Mouse (Mus musculus): ENCODE results near the gene Ppia. TPM values are rescaled to one million over a fixed set of nuclear protein-coding genes. Genes with fewer than 3 reads are reported as not detected.

Ppia gene
- polyA plus RNA-seq, 1 experiment from 2014 or later, result 2,332 TPM

- Histone ChIP-seq H3K4me3 (ENCODE audit: low read depth, low read length) (no peak overlapping the region), H3K36me3 (replicated peaks; ENCODE audit: insufficient read depth, low read length) (peaks cover 13% of the 10 kb centered on the region), H3K27ac (ENCODE audit: low read depth) (no peak overlapping the region), H3K4me1 (ENCODE audit: insufficient read depth) (peaks cover 22% of the 10 kb centered on the region), H3K27me3 (ENCODE audit: insufficient read depth, low read length) (no peaks in the 10 kb centered on the region), H3K9me3 (ENCODE audit: low read length) (no peaks in the 10 kb centered on the region), H3K9ac (replicated peaks) (no peak overlapping the region), H3K4me2 (ENCODE audit: low read depth, low read length) (no peak overlapping the region)
- 66% methylated on average over 8 of the region's 8 CpGs for WGBS (ENCODE audit: insufficient replicate concordance)
- TF ChIP-seq EP300 (IDR thresholded peaks at IDR 0.05; ENCODE audit: low read depth) (no peak), CTCF (IDR thresholded peaks at IDR 0.05; ENCODE audit: low read depth) (no peak)
- DNase-seq (no peak), ATAC-seq (no peak)
Observed at GRCm38 (mm10) chr11:6391516-6392276, 23.5 kb upstream of the Ppia start.

- Histone ChIP-seq H3K4me2 (ENCODE audit: low read depth, low read length) (no peak overlapping the region), H3K27me3 (ENCODE audit: insufficient read depth, low read length) (no peaks in the 10 kb centered on the region), H3K36me3 (replicated peaks; ENCODE audit: insufficient read depth, low read length) (peaks cover 23% of the 10 kb centered on the region), H3K4me1 (ENCODE audit: insufficient read depth) (peaks cover 22% of the 10 kb centered on the region), H3K9ac (replicated peaks) (no peak overlapping the region), H3K27ac (ENCODE audit: low read depth) (no peak overlapping the region), H3K9me3 (ENCODE audit: low read length) (no peaks in the 10 kb centered on the region), H3K4me3 (ENCODE audit: low read depth, low read length) (no peak overlapping the region)
- ATAC-seq (no peak), DNase-seq (no peak)
- WGBS (ENCODE audit: insufficient replicate concordance), result 40% methylated on average over 6 of the region's 6 CpGs
- TF ChIP-seq CTCF (IDR thresholded peaks at IDR 0.05; ENCODE audit: low read depth) (no peak), EP300 (IDR thresholded peaks at IDR 0.05; ENCODE audit: low read depth) (no peak)
Observed at GRCm38 (mm10) chr11:6392857-6393256, 22.4 kb upstream of the Ppia start.

GRCm38 (mm10) chr11:6393866-6394265, 21.4 kb upstream of the Ppia start:
- no peaks in the 10 kb centered on the region for H3K27me3 ChIP-seq (ENCODE audit: insufficient read depth, low read length)
- no peak for ATAC-seq

GRCm38 (mm10) chr11:6395565-6395964, 19.7 kb upstream of the Ppia start:
- H3K4me2 ChIP-seq (ENCODE audit: low read depth, low read length), result no peak overlapping the region
- WGBS (ENCODE audit: insufficient replicate concordance), result 79% methylated on average over 5 of the region's 5 CpGs
- ATAC-seq (no peak), DNase-seq (no peak)
- TF ChIP-seq CTCF (IDR thresholded peaks at IDR 0.05; ENCODE audit: low read depth), result no peak
- no peak for TF ChIP-seq EP300 (IDR thresholded peaks at IDR 0.05; ENCODE audit: low read depth)
- H3K36me3 ChIP-seq (replicated peaks; ENCODE audit: insufficient read depth, low read length), result peaks cover 46% of the 10 kb centered on the region
- no peak overlapping the region for H3K27ac ChIP-seq (ENCODE audit: low read depth)
- no peak overlapping the region for H3K4me3 ChIP-seq (ENCODE audit: low read depth, low read length)
- H3K27me3 ChIP-seq (ENCODE audit: insufficient read depth, low read length), result no peaks in the 10 kb centered on the region
- peaks cover 12% of the 10 kb centered on the region; the same call in 1 of the 2 replicates for H3K4me1 ChIP-seq (ENCODE audit: insufficient read depth)
- no peak overlapping the region for H3K9ac ChIP-seq (replicated peaks)
- H3K9me3 ChIP-seq (ENCODE audit: low read length), result no peaks in the 10 kb centered on the region

More at GRCm38 (mm10) chr11:6393866-6394265, 21.4 kb upstream of the Ppia start:
- TF ChIP-seq EP300 (IDR thresholded peaks at IDR 0.05; ENCODE audit: low read depth) (no peak), CTCF (IDR thresholded peaks at IDR 0.05; ENCODE audit: low read depth) (no peak)
- no peak overlapping the region for H3K27ac ChIP-seq (ENCODE audit: low read depth)
- no peak overlapping the region for H3K4me3 ChIP-seq (ENCODE audit: low read depth, low read length)
- H3K36me3 ChIP-seq (replicated peaks; ENCODE audit: insufficient read depth, low read length), result peaks cover 32% of the 10 kb centered on the region
- no peak overlapping the region for H3K4me2 ChIP-seq (ENCODE audit: low read depth, low read length)
- no peak overlapping the region for H3K9ac ChIP-seq (replicated peaks)
- H3K9me3 ChIP-seq (ENCODE audit: low read length), result no peaks in the 10 kb centered on the region
- no peak for DNase-seq
- peaks cover 22% of the 10 kb centered on the region for H3K4me1 ChIP-seq (ENCODE audit: insufficient read depth)
- WGBS (ENCODE audit: insufficient replicate concordance), result 55% methylated on average over 1 of the region's 1 CpGs

- Histone ChIP-seq H3K36me3 (replicated peaks; ENCODE audit: insufficient read depth, low read length) (peaks cover 69% of the 10 kb centered on the region), H3K9ac (replicated peaks) (no peak overlapping the region), H3K4me3 (ENCODE audit: low read depth, low read length) (no peak overlapping the region), H3K27me3 (ENCODE audit: insufficient read depth, low read length) (no peaks in the 10 kb centered on the region), H3K4me1 (ENCODE audit: insufficient read depth) (no peaks in the 10 kb centered on the region), H3K9me3 (ENCODE audit: low read length) (no peaks in the 10 kb centered on the region), H3K4me2 (ENCODE audit: low read depth, low read length) (no peak overlapping the region), H3K27ac (ENCODE audit: low read depth) (no peak overlapping the region)
- no peak for ATAC-seq
- 82% methylated on average over 10 of the region's 10 CpGs for WGBS (ENCODE audit: insufficient replicate concordance)
- TF ChIP-seq CTCF (IDR thresholded peaks at IDR 0.05; ENCODE audit: low read depth), result no peak
- no peak for TF ChIP-seq EP300 (IDR thresholded peaks at IDR 0.05; ENCODE audit: low read depth)
- no peak for DNase-seq
Observed at GRCm38 (mm10) chr11:6398141-6398540, 17.1 kb upstream of the Ppia start.

GRCm38 (mm10) chr11:6402515-6403510, 12.4 kb upstream of the Ppia start:
- DNase-seq (peak; percentile 86), ATAC-seq (peak; percentile 66)
- no peaks in the 10 kb centered on the region for H3K4me1 ChIP-seq (ENCODE audit: insufficient read depth)
- H3K9me3 ChIP-seq (ENCODE audit: low read length), result no peaks in the 10 kb centered on the region
- peak; percentile 91 for TF ChIP-seq CTCF (IDR thresholded peaks at IDR 0.05; ENCODE audit: low read depth)
- no peak for TF ChIP-seq EP300 (IDR thresholded peaks at IDR 0.05; ENCODE audit: low read depth)
- H3K27me3 ChIP-seq (ENCODE audit: insufficient read depth, low read length), result no peaks in the 10 kb centered on the region
- H3K27ac ChIP-seq (ENCODE audit: low read depth), result no peak overlapping the region
- no peak overlapping the region for H3K4me2 ChIP-seq (ENCODE audit: low read depth, low read length)
- H3K9ac ChIP-seq (replicated peaks), result no peak overlapping the region
- H3K4me3 ChIP-seq (ENCODE audit: low read depth, low read length), result no peak overlapping the region
- WGBS (ENCODE audit: insufficient replicate concordance), result 81% methylated on average over 19 of the region's 19 CpGs
- H3K36me3 ChIP-seq (replicated peaks; ENCODE audit: insufficient read depth, low read length), result peaks cover 75% of the 10 kb centered on the region

Measured in liver, postnatal 0 days (tissue).